Mouse (Mus musculus) retina, adult 2 months (tissue): ENCODE data around the gene Elmod2.

ENCODE experiments used
- DNase-seq: peaks from one replicate; pipeline ENCODE4 v3.0.0-alpha.2; 2012; ENCODE audit warnings: low read depth, low spot score

Gene Elmod2

GRCm38 (mm10) chr8:83278431-83278830 is 53.9 kb downstream of the Elmod2 start:
- no peak for DNase-seq

- no peak for DNase-seq
Observed at GRCm38 (mm10) chr8:83274470-83274869, 57.8 kb downstream of the Elmod2 start.

GRCm38 (mm10) chr8:83272464-83272863 is 59.8 kb downstream of the Elmod2 start:
- no peak for DNase-seq

GRCm38 (mm10) chr8:83271172-83271571 is 61.1 kb downstream of the Elmod2 start:
- no peak for DNase-seq
